Mouse (Mus musculus) lung, postnatal 25 days (tissue): ENCODE measurements around the gene Dhdds.

Experiments used
- DNase-seq: peaks from one replicate; pipeline ENCODE4 v3.0.0; 2022; ENCODE audit warnings: low spot score

Dhdds gene

GRCm38 (mm10) chr4:134000466-134001438, at the start of gene Dhdds:
Dhdds (minus strand) TSS chr4:134000918.
- peak; percentile 96 for DNase-seq

GRCm38 (mm10) chr4:134047648-134048047, 46.9 kb upstream of the Dhdds start:
- no peak for DNase-seq

- no peak for DNase-seq
Measured at GRCm38 (mm10) chr4:134043041-134043440, 42.3 kb upstream of the Dhdds start.

GRCm38 (mm10) chr4:134041317-134042123, 40.8 kb upstream of the Dhdds start:
- no peak for DNase-seq

GRCm38 (mm10) chr4:134035953-134036352, 35.2 kb upstream of the Dhdds start:
- DNase-seq, result peak; percentile 57

GRCm38 (mm10) chr4:134025802-134026201, 25.1 kb upstream of the Dhdds start:
- no peak for DNase-seq

- peak; percentile 59 for DNase-seq
Measured at GRCm38 (mm10) chr4:134020621-134021020, 19.9 kb upstream of the Dhdds start.

- no peak for DNase-seq
Measured at GRCm38 (mm10) chr4:134019641-134020351, 19.1 kb upstream of the Dhdds start.

- no peak for DNase-seq
Measured at GRCm38 (mm10) chr4:134019210-134019609, 18.5 kb upstream of the Dhdds start.

GRCm38 (mm10) chr4:134018779-134019145, 18.0 kb upstream of the Dhdds start, which contains the start of gene Lin28a:
Lin28a (minus strand) TSS chr4:134018841.
- no peak for DNase-seq

- no peak for DNase-seq
Measured at GRCm38 (mm10) chr4:134018038-134018778, 17.5 kb upstream of the Dhdds start.

- no peak for DNase-seq
Measured at GRCm38 (mm10) chr4:134017201-134017865, 16.6 kb upstream of the Dhdds start.

GRCm38 (mm10) chr4:134016767-134017166, 16.0 kb upstream of the Dhdds start:
- DNase-seq, result no peak

- DNase-seq, result no peak
Measured at GRCm38 (mm10) chr4:134016208-134016607, 15.5 kb upstream of the Dhdds start.

- no peak for DNase-seq
Measured at GRCm38 (mm10) chr4:134012858-134013528, 12.3 kb upstream of the Dhdds start.

GRCm38 (mm10) chr4:134011450-134012414, 11.0 kb upstream of the Dhdds start:
- DNase-seq, result no peak

GRCm38 (mm10) chr4:134009709-134010108, 9.0 kb upstream of the Dhdds start:
- no peak for DNase-seq

- no peak for DNase-seq
Measured at GRCm38 (mm10) chr4:134006845-134007244, 6.1 kb upstream of the Dhdds start.
